Mouse (Mus musculus) cerebellum, postnatal 14 days (tissue): Measurements from ENCODE around the gene Mtch2.

Experiments used
- DNase-seq, 2 experiments: peaks; one replicate each; pipeline ENCODE4 v3.0.0; 2021; ENCODE audit warnings: mixed read lengths in 2 of 2

The Mtch2 gene

GRCm38 (mm10) chr2:90910861-90911260, 63.9 kb downstream of the Mtch2 start:
- DNase-seq = no peak

- DNase-seq = no peak
Measured at GRCm38 (mm10) chr2:90911668-90912067, 64.7 kb downstream of the Mtch2 start.

GRCm38 (mm10) chr2:90913671-90914070, 66.7 kb downstream of the Mtch2 start:
- peak; percentile 50 to 63 for DNase-seq

- no peak for DNase-seq
Measured at GRCm38 (mm10) chr2:90915516-90915915, 68.6 kb downstream of the Mtch2 start.
